Mouse (Mus musculus): ENCODE measurements around the gene Inka2. TPM values are rescaled to one million over a fixed set of nuclear protein-coding genes. Genes with fewer than 3 reads are reported as not detected.
"Not testable (repeated sequence)": the region's sequence is repeated elsewhere in the genome, so short reads cannot be mapped to it uniquely, and the experiment has no call there.

Gene Inka2
- total RNA-seq, 4 experiments from 2014 or later, result 69.6 to 79.1 (median 72.2) TPM

GRCm38 (mm10) chr3:105696387-105697147, 7.8 kb upstream of the Inka2 start:
- DNase-seq (ENCODE audit: low spot score in 2 of 2), result no peak

DNA sequence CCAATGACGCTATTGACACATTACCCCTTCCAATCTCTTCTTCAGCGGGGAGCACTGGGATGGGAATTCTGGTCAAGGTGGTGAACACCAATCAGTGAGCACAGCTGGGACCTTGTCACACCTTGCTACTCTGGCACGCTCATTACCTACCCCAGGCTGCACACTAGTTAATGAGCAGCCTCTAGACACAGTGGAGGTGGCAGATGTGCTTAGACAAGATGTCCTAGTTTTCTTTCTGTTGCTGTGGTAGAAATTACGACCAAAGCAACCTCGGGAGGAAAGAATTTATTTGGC, 7.3 kb upstream of the Inka2 start:
- no peak for DNase-seq (ENCODE audit: low spot score in 2 of 2)

DNA sequence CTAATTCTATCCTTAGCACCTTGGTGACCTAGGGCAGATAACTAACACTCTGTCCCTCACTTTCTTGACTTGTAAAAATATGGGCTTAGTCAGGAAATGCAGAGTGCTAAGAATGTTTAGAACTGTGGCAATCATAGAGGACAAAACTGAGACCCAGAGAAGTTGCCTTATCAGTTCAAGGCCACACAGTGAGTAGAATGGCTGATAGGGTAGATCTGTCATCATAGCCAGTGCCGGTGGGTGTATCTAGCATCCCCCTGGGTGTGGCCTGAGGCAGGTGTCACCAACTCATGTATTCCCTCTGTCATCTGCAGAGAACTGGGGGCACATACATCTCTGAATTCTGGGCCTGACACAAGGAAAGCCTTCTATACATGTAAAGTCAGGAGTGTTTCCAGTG, 6.1 kb upstream of the Inka2 start:
- no peak for DNase-seq (ENCODE audit: low spot score in 2 of 2)

DNA sequence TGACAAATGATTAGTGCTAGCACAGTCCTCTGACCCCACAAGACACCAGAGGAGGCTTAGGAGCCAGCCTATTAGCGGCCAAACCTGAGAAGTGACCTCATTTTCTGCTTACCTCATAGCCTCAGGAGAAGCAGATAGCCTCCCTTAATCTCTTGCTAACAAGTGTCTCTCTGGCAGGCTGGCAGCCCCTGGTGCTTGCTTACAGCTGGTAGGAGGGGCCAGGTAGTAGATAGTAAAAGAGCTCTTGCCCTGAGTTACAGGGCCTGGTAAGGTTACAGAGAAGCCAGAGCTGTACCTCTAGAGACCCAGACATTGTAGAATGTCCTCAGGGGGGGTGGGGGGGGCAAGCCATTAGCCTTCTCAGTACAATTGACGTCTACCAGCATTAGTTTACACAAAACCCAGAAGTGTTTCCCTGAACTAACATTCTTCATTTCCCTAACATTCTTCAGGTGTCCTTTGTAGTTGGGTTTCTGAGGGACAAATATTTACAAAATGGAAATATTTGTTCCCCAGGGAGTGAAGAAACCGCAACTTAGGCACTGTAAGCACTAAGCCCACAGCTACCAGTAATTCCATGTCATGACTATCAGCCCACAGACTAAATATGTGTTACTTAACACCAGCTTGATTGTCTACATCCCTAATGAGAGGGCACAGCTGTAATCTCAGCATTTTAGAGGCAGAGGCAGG, 5.0 kb upstream of the Inka2 start:
- DNase-seq (ENCODE audit: low spot score in 2 of 2), result no peak

DNA sequence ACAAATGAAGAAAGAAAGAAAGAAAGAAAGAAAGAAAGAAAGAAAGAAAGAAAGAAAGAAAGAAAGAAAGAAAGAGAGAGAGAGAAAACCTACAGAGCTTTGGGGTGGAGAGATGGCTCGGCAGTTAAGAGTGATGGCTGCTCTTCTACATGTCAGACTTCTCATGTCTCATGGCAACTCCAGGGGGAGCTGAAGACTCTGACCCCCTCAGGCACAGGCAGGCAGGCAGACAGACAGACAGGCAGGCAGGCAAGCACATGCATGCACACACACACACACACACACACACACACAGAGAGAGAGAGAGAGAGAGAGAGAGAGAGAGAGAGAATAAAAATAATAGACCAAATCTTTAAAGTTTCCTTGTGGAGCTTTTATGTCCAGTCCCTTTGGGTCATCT, 3.6 kb upstream of the Inka2 start:
- DNase-seq (ENCODE audit: low spot score in 2 of 2), result not testable (repeated sequence)

DNA sequence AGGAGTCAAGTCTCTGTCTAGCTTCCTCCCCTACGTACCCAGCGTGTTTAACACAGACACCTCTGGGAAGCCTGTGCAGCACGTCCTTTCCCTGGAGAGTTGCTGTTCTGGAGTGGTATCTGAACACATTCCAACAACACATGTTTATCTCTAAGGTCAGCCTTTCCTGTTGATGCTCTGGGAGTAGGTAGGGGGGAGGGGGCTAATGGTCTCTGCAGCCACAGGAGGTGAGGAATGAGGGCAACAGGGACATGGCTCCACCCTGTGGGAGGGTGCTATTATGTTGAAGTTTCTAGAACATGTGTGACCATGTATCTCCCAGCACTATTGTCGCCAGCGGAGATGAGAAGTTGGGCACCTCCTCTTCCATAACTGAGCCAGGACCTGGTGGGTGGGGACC, 3.0 kb upstream of the Inka2 start:
- no peak for DNase-seq (ENCODE audit: low spot score in 2 of 2)

GRCm38 (mm10) chr3:105703571-105703970, 828 bp upstream of the Inka2 start:
- no peak for DNase-seq (ENCODE audit: low spot score in 2 of 2)

- peak; percentile 86 for DNase-seq (ENCODE audit: low spot score in 2 of 2)
These were observed 706 bp downstream of the Inka2 start for GRCm38 (mm10) chr3:105705061-105705549.

- DNase-seq (ENCODE audit: low spot score in 2 of 2), result no peak
These were observed 1.2 kb downstream of the Inka2 start for GRCm38 (mm10) chr3:105705561-105705960.

DNA sequence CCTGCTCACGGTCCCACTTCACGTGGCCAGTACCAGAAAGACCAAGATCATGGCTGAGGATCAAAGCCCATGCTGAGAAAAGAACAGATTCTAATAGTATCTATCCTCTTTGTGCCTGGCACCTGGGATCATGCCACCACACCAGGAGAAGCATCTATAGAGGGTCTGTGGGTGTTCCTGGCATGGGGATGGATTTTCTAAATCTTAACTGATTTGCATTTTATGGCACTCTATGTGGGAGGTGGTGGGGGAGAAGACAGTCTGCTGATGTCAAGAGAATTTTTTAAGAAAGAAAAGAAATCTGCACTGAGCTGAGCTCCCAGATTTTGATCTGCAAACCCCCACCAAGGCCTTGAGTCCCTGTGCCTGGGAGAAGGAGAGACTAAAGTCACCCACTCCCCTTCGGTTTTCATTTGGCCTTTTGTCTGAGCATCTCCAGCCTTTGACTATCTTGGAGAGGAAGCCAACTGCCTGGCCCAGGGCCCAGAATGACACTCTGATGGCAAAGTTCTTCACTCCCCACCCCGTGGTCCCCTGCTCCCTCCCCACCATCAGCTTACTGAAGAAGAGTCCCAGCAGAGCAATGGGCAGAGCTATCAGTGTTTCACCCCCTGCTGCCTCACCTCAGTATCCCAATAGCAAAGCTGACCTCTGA, 2.1 kb downstream of the Inka2 start:
- DNase-seq (ENCODE audit: low spot score in 2 of 2), result peak in 1 of 2 experiments; percentile 45

- no peak for DNase-seq (ENCODE audit: low spot score in 2 of 2)
These were observed 3.2 kb downstream of the Inka2 start for GRCm38 (mm10) chr3:105707590-105707989.

DNA sequence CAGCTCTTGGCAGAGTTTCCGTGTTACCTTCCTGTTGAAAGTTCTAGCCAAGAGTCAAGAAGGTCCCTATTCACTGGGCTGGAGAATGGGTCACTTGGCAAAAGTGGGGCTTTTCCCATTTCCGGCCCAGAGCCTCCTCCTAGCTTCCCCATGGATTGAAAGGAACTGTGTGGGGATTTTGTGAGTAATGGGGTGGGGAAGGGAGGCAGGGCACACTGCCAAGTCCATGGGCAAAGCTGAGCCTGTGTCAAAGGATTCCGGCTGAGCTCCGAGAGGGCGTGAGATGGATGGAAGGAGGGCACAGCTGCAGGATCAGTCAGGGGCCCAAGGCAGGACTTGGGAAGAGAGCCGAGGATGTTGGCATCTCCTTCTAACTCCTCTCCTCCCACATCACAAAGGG, 5.8 kb downstream of the Inka2 start:
- DNase-seq (ENCODE audit: low spot score in 2 of 2), result peak in 1 of 2 experiments; percentile 45

DNA sequence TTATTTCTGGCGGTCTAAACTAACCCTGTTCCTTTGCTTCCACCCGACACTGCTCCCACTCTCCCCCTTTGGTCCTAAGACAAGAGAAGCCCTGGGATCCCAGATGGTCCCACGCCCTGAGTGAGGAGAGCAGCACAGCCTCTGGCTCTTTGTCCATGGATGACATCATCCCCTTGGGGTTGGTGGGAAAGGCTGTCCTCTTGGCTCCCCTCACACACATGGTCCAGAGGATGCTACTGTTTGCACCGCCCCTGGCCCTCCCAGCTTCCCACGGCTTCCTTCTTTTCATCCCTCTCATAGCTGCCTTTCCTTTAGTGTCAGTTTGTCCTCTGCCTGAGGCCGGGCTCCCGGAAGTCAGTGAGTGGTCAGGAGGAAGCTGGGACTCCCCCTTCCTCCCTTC, 7.3 kb downstream of the Inka2 start:
- no peak for DNase-seq (ENCODE audit: low spot score in 2 of 2)

GRCm38 (mm10) chr3:105712827-105713226, 8.4 kb downstream of the Inka2 start:
- no peak for DNase-seq (ENCODE audit: low spot score in 2 of 2)

- DNase-seq (ENCODE audit: low spot score in 2 of 2), result no peak
These were observed 9.9 kb downstream of the Inka2 start for GRCm38 (mm10) chr3:105714091-105714819.

DNA sequence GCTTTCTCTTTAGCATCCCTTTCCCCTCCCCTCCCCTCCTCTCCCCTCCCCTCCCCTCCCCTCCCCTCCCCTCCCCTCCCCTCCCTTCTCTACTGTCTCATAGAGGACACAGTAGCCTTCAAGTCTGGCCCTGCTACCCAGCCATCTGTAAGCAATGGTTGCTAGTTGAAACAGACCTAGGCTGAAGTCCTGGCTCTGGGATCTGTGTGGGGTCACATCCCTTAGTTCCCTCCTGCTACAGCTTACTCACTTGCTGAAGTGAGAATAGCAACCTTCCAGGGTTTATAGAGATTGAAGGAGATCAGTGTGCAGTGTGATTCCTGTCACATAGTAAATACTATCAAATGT, 10.4 kb downstream of the Inka2 start:
- no peak for DNase-seq (ENCODE audit: low spot score in 2 of 2)

DNA sequence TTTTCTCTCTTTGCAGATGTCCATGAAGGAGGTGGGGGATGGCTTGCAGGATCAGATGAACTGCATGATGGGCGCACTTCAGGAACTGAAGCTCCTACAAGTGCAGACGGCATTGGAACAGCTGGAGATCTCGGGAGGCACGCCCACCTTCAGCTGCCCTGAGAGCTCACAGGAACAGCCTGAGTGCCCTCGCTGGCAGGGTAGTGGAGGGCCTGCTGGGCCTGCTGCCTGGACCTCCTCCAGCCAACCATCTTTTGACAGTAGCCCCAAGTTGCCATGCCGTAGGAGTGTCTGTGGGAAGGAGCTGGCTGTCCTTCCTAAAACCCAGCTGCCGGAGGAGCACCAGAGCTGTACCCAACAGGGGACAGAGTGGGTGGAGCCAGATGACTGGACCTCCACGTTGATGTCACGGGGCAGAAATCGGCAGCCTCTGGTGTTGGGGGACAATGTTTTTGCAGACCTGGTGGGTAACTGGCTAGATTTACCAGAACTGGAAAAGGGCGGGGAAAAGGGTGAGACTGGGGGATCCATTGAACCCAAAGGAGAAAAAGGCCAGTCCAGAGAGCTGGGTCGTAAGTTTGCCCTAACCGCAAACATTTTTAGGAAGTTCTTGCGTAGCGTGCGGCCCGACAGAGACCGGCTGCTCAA, 12.1 kb downstream of the Inka2 start:
- peak in 1 of 2 experiments; percentile 30 for DNase-seq (ENCODE audit: low spot score in 2 of 2)

- no peak for DNase-seq (ENCODE audit: low spot score in 2 of 2)
These were observed 13.6 kb downstream of the Inka2 start for GRCm38 (mm10) chr3:105717856-105718555.

- DNase-seq (ENCODE audit: low spot score in 2 of 2), result no peak
These were observed 14.3 kb downstream of the Inka2 start for GRCm38 (mm10) chr3:105718746-105719145.

- DNase-seq (ENCODE audit: low spot score in 2 of 2), result no peak
These were observed 15.6 kb downstream of the Inka2 start for GRCm38 (mm10) chr3:105719979-105720378.

- no peak for DNase-seq (ENCODE audit: low spot score in 2 of 2)
These were observed 16.1 kb downstream of the Inka2 start for GRCm38 (mm10) chr3:105720514-105720913.
